Mouse (Mus musculus): ENCODE data around the gene Sys1. TPM values are rescaled to one million over a fixed set of nuclear protein-coding genes. Genes with fewer than 3 reads are reported as not detected.

The Sys1 gene
- total RNA-seq, 2 experiments from 2014 or later: 18.1 to 35.3 TPM

DNA sequence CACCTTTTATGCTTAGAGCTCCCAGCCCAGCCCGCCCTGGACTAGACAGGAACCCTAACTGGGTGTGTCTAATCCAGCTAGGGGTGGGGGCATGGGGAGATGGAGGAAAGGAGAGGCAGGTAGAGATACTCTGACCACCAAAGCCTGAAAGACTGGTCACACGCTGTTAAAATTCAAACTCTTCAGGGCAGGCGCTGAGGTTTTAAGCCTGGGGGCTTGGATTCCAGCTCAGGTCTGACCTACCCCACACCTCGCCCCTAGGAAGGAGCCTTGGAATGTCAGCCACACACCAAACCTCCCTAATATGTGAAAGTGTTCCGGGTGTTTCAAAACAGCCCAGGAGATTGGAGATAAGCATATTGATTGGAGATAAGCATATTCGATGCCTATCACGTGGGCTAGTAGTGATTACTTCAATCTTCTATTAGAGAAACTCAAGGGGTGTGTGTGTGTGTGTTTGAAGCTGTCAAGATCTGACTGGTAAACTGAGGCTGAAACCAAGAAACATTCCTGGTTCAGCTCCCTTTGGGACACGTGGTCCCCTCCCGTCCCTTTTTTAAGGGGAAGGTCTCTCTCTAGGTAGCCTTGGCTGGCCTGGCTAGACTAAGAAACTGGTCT lies 23.4 kb upstream of the Sys1 start:
- ATAC-seq (replicated peaks; ENCODE audit: poor library complexity, severe bottlenecking): no peak

- no peak for ATAC-seq (replicated peaks; ENCODE audit: poor library complexity, severe bottlenecking)
These were observed 22.1 kb upstream of the Sys1 start for GRCm38 (mm10) chr2:164434681-164435080.

GRCm38 (mm10) chr2:164435216-164436090 lies 21.3 kb upstream of the Sys1 start:
- ATAC-seq (replicated peaks; ENCODE audit: poor library complexity, severe bottlenecking): no peak

GRCm38 (mm10) chr2:164436215-164436913 lies 20.4 kb upstream of the Sys1 start:
- no peak for ATAC-seq (replicated peaks; ENCODE audit: poor library complexity, severe bottlenecking)

- ATAC-seq (replicated peaks; ENCODE audit: poor library complexity, severe bottlenecking): no peak
These were observed 19.8 kb upstream of the Sys1 start for GRCm38 (mm10) chr2:164436961-164437360.

DNA sequence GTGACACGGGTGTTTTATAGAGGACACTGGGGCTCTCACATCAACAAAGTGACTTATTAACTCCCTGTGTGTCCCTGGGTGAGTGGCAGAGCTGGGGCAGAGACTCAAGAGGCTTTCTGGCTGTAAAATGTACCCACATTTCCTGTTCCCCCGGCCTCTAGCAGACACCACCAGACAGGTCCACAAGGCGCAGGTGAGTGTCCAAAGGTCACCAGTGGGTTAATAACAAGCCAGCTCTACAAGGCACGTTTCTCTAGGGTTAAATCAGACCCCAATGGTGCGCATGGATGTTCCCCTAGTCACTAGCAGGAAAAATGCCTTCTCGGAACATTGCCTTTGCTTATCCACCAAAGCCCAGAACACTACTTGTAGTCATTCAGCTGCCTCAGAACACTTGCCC lies 19.1 kb upstream of the Sys1 start:
- no peak for ATAC-seq (replicated peaks; ENCODE audit: poor library complexity, severe bottlenecking)

DNA sequence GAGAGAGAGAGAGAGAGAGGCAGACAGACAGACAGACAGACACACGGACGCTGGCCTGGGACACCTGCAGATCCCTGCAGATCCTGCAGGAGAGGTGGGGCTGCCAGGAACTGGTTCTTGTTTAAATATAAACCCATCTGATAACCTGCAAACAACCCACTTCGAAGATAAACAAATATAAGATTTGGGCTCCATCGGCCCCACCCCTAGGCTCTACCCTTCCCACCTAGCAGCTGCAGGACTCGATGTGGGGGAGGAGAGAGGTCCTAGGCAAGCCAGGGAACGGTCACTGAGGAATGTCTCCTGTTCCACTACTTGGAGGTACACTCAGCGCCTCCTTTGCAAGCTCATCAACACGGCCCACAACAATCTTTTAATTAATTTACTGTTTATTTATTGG lies 18.5 kb upstream of the Sys1 start:
- no peak for ATAC-seq (replicated peaks; ENCODE audit: poor library complexity, severe bottlenecking)

DNA sequence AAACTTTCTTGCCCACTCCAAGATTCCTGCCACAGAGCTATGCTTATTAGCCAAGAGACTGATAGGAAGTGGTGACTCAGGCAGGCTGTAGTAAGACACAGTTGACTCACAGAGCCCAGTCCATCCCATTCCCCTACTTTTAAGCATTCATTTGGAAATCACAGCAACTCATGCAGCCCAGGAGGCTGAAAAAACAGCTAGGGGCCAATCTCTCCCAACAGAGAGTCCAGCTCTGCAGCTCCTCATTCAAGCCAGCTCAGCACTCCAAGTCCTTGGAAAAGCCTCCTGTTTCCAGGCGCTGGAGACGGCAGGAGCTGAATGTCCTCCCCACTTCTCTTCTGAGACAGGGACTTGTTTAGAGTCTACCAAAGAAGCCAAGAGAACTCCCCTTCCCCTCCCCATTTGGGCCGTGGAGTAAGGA lies 17.8 kb upstream of the Sys1 start:
- ATAC-seq (replicated peaks; ENCODE audit: poor library complexity, severe bottlenecking): no peak

DNA sequence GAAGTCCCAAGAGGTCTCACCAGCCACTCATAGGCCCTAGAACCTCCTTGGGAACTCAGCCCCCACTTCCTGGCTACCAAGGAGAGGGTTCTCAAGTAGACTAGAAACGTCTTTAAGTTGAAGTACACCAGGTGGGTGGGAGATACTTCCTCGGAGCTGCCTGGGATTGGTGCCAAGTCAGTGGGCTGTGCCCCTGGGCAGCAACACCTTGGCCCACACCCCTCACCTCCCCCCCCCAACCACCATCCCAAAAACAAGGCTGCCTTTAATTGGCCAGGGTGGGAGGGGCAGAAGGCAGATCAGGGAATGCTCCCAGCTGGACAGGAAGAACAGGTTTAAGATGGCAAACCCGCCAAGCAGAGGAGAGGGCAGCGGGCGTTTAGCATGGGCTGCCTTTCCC lies 16.4 kb upstream of the Sys1 start:
- no peak for ATAC-seq (replicated peaks; ENCODE audit: poor library complexity, severe bottlenecking)

DNA sequence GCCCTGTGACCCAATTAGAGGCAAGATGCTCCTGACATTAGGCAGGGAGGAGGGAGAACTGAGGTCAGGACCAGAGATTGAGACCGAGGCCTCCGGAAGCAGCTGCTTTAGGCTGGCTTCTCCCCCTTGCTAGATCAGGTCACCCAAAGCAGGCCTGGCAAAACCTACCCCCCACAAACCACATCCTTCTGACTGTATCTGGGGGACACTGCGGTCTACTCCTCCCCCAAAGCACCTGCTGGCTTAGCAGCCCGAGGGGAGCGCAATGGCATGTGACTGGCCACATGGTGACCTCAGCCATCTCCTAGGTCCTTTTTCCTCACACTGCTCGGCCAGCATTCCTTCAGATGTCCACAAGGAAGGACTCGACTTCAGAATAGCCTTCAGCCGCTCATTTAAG lies 15.6 kb upstream of the Sys1 start:
- ATAC-seq (replicated peaks; ENCODE audit: poor library complexity, severe bottlenecking): peak; percentile 91

DNA sequence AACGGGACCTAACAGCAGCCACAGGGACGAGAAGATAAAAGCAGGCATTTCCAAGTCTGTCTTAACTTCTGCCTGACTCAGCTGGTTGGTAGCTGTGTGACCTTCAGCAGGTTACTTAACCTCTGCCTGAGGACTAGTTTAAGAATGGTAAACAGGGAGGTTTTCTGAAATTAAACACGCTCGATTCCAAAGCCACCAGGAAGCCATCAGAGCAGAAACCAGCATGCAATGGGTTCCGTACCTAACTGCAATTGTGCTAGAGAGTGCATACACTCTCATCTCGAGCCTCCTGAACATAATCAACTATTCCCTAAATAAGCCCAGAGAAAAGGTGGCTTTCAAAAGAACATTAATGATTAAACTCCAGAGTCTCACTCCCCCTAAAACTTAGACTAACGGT lies 15.0 kb upstream of the Sys1 start:
- ATAC-seq (replicated peaks; ENCODE audit: poor library complexity, severe bottlenecking): no peak

DNA sequence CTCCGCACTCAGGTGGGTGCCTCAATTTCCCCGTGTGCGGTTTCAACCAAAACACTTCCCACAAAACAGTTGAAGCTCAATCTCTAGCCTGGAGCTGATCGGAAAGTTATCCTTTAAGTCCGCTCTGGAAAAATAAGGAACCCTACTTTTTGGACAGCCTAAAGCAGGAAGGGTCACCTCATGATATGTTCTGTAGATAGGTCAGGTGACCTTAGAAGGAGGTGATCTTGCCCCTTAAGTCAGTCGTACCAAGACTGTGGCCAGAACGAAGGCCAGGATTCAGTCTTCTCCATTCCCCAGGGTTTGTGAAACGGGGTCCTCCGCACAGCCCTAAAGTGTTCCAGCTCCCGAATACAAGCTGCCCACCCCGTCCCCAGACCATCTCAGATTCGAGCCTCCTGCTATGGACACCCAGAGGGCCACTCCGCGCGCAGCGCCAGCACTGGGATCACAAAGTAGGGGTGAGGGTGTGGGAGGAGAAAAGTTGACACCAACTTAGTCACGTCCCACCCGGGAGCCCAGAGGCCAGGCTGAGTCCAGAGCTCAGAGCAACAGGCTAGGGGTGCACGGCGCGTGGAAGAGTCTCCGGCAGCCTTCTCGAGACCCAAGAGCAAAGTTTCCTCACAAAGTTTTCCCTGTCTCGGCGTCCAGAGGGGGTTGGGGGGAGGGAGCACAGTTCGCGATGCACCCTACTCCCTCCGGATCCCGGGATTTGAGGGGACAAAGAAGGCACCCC lies 14.3 kb upstream of the Sys1 start:
- ATAC-seq (replicated peaks; ENCODE audit: poor library complexity, severe bottlenecking): no peak

- ATAC-seq (replicated peaks; ENCODE audit: poor library complexity, severe bottlenecking): peak; percentile 26; the same call in 1 of the 2 replicates
These were observed 13.7 kb upstream of the Sys1 start for GRCm38 (mm10) chr2:164443051-164443437.

DNA sequence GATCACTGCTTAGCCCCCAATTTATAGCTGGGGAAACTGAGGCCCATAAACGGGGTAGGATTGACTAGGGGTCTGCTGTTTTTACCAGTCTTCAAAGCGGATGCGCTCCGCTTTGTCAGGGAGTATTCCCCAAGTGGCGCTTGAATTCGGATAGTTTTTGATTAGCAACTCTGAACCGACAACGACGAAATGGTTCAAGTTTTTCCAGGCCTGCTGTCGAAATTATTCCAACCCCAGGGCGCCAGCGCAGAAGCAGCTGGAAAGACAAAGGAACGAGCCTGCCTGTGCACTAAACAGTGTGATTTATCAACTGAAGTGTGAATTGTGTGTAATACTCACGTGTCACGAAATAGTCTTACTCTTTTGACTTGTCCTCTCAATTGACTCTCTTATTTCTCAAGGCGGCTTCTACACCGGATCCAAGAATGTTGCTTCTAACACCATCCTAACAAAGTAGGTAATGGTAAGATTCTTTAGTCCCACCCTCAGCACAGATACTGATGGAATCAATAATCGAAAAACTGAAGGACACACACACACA lies 13.2 kb upstream of the Sys1 start, which contains the start of gene Sdc4:
Gene Sdc4 (minus strand): TSS at position 428 of the 541 bp plus-strand sequence.
- no peak for ATAC-seq (replicated peaks; ENCODE audit: poor library complexity, severe bottlenecking)

GRCm38 (mm10) chr2:164444701-164445100 lies 12.1 kb upstream of the Sys1 start:
- ATAC-seq (replicated peaks; ENCODE audit: poor library complexity, severe bottlenecking): no peak

GRCm38 (mm10) chr2:164445399-164446085 lies 11.2 kb upstream of the Sys1 start:
- no peak for ATAC-seq (replicated peaks; ENCODE audit: poor library complexity, severe bottlenecking)

DNA sequence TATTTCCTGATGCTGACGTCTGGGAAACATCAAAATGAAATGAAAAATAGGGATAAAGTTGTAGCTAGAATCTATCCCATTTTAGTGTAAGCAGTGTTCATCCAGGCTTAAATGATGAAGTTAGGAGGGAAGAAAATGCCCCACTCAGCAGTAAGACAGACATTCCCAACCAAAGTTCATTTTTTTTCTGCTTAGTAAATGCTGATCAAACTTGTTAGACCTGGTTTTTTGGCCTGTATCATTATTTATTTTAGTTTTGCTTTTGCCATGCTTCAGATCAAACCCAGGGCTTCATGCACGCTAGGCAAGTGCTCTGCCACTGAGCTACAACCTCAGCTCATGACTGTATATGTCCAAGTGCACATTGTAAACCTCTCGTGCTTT lies 10.7 kb upstream of the Sys1 start:
- ATAC-seq (replicated peaks; ENCODE audit: poor library complexity, severe bottlenecking): no peak

- no peak for ATAC-seq (replicated peaks; ENCODE audit: poor library complexity, severe bottlenecking)
These were observed 8.6 kb upstream of the Sys1 start for GRCm38 (mm10) chr2:164448140-164448539.

GRCm38 (mm10) chr2:164448921-164449320 lies 7.8 kb upstream of the Sys1 start:
- ATAC-seq (replicated peaks; ENCODE audit: poor library complexity, severe bottlenecking): no peak
